Mouse (Mus musculus) CH12.LX (cell line): ENCODE measurements around the gene Fbxw8. TPM values are rescaled to one million over a fixed set of nuclear protein-coding genes. Genes with fewer than 3 reads are reported as not detected.

ENCODE experiments used
- DNase-seq: peaks from one replicate; pipeline ENCODE4 v3.0.0-alpha.2; 2013; ENCODE audit errors: extremely low read depth
- H3K27ac ChIP-seq: 2 replicates; pipeline ENCODE4 v1.5.1; 2012; ENCODE audit warnings: low read depth, mild to moderate bottlenecking, control low read depth, moderate library complexity; ENCODE audit not compliant: insufficient read depth
- H3K27me3 ChIP-seq: replicated peaks from 2 replicates; pipeline ENCODE3; 2012; ENCODE audit warnings: inconsistent platforms
- H3K36me3 ChIP-seq, 2 experiments: replicated peaks in 1 of 2; 2 replicates each; pipeline versions ENCODE3 to v1.6.1; 2012; ENCODE audit warnings: inconsistent platforms in 1 of 2, low read length in 1 of 2, mild to moderate bottlenecking in 1 of 2, mixed read lengths in 1 of 2, moderate library complexity in 1 of 2; ENCODE audit not compliant: control insufficient read depth in 1 of 2, insufficient read depth in 1 of 2
- H3K4me1 ChIP-seq, 2 experiments: 2 replicates each; pipeline ENCODE4 v1.6.1; 2012; ENCODE audit warnings: inconsistent platforms in 1 of 2, moderate library complexity in 1 of 2; ENCODE audit not compliant: insufficient read depth in 2 of 2, control insufficient read depth in 1 of 2
- H3K4me2 ChIP-seq: 2 replicates; pipeline ENCODE4 v1.6.1; 2012; ENCODE audit warnings: low read depth, mild to moderate bottlenecking, control low read depth; ENCODE audit not compliant: poor library complexity, insufficient read depth, severe bottlenecking
- H3K4me3 ChIP-seq, 3 experiments: fragments of 150-350 bp in 1 of 3; sonication (generic) in 1 of 3; replicated peaks in 1 of 3; 2 replicates each; pipeline versions ENCODE3 to v1.5.1; 2011 to 2012; ENCODE audit warnings: low read depth in 2 of 3, low read length in 2 of 3, mild to moderate bottlenecking in 2 of 3, moderate library complexity in 2 of 3, control low read depth in 1 of 3, improper control_type of control experiment in 1 of 3, inconsistent platforms in 1 of 3, mixed read lengths in 1 of 3; ENCODE audit not compliant: poor library complexity in 1 of 3
- H3K79me2 ChIP-seq: replicated peaks from 2 replicates; pipeline ENCODE4 v1.6.1; 2012; ENCODE audit warnings: mild to moderate bottlenecking, moderate library complexity; ENCODE audit not compliant: control insufficient read depth, poor library complexity, insufficient read depth, severe bottlenecking; ENCODE audit errors: extremely low read depth
- H3K9ac ChIP-seq: 2 replicates; pipeline ENCODE4 v1.6.1; 2012; ENCODE audit warnings: low read depth, mild to moderate bottlenecking, control low read depth, moderate library complexity; ENCODE audit not compliant: insufficient read depth
- H3K9me3 ChIP-seq: replicated peaks from 2 replicates; pipeline ENCODE3; 2012; ENCODE audit warnings: low read length, inconsistent platforms, mixed read lengths
- CHD1 ChIP-seq: IDR thresholded peaks from 2 replicates; pipeline ENCODE4 v1.6.1; 2012; ENCODE audit warnings: low read depth, low read length, improper control_type of control experiment, inconsistent platforms
- CHD2 ChIP-seq: IDR thresholded peaks from 2 replicates; pipeline ENCODE4 v1.6.1; 2011; ENCODE audit warnings: low read length, improper control_type of control experiment
- EP300 ChIP-seq: IDR thresholded peaks from 2 replicates; pipeline ENCODE4 v1.6.1; 2011; ENCODE audit warnings: low read length, improper control_type of control experiment
- HCFC1 ChIP-seq: IDR thresholded peaks from 2 replicates; pipeline ENCODE4 v1.6.1; 2012; ENCODE audit warnings: low read depth, mild to moderate bottlenecking, inconsistent platforms, low read length, improper control_type of control experiment
- IRF4 ChIP-seq: IDR thresholded peaks from 2 replicates; pipeline ENCODE4 v1.6.1; 2014; ENCODE audit warnings: low read depth, mild to moderate bottlenecking, inconsistent platforms, low read length, improper control_type of control experiment
- MAFK ChIP-seq: IDR thresholded peaks from 2 replicates; pipeline ENCODE4 v1.6.1; 2011; ENCODE audit warnings: low read length, improper control_type of control experiment; ENCODE audit not compliant: insufficient replicate concordance
- MAX ChIP-seq: IDR thresholded peaks from 2 replicates; pipeline ENCODE4 v1.6.1; 2011; ENCODE audit warnings: low read length, improper control_type of control experiment
- MYC ChIP-seq: IDR thresholded peaks from 2 replicates; pipeline ENCODE4 v1.6.1; 2011; ENCODE audit warnings: low read depth, mild to moderate bottlenecking, improper control_type of control experiment, low read length
- RCOR1 ChIP-seq: conservative IDR thresholded peaks from 2 replicates; pipeline ENCODE4 v1.6.1; 2012; ENCODE audit warnings: low read depth, mild to moderate bottlenecking, inconsistent platforms, low read length, improper control_type of control experiment
- SIN3A ChIP-seq: IDR thresholded peaks from 2 replicates; pipeline ENCODE4 v1.6.1; 2012; ENCODE audit warnings: low read length, improper control_type of control experiment, inconsistent platforms
- SMC3 ChIP-seq: IDR thresholded peaks from 2 replicates; pipeline ENCODE4 v1.6.1; 2011; ENCODE audit warnings: low read depth, low read length, improper control_type of control experiment
- TBP ChIP-seq: conservative IDR thresholded peaks from 2 replicates; pipeline ENCODE4 v1.6.1; 2011; ENCODE audit warnings: low read depth, low read length, improper control_type of control experiment
- TCF12 ChIP-seq: IDR thresholded peaks from 2 replicates; pipeline ENCODE4 v1.6.1; 2014; ENCODE audit warnings: low read depth, mild to moderate bottlenecking, inconsistent platforms, low read length, improper control_type of control experiment
- USF2 ChIP-seq: conservative IDR thresholded peaks from 2 replicates; pipeline ENCODE4 v1.6.1; 2011; ENCODE audit warnings: low read depth, low read length, improper control_type of control experiment
- ZKSCAN1 ChIP-seq: IDR thresholded peaks from 2 replicates; pipeline ENCODE4 v1.6.1; 2012; ENCODE audit warnings: low read depth, inconsistent platforms, low read length, improper control_type of control experiment, borderline replicate concordance
- ZMIZ1 ChIP-seq: IDR thresholded peaks from 2 replicates; pipeline ENCODE4 v1.6.1; 2012; ENCODE audit warnings: low read depth, mild to moderate bottlenecking, inconsistent platforms, low read length, improper control_type of control experiment
- dilution Hi-C: fragments of 300-500 bp; cut with MboI; formaldehyde crosslinking; loops from 2 replicates; pipeline ENCODE4 v1.14.3; 2020; ENCODE audit warnings: low sequenced_read_pairs; ENCODE audit not compliant: extremely low pct_unique_long_range_greater_than_20kb, extremely low pct_ligation_motif_present
- in situ Hi-C: fragments of 300-500 bp; cut with MboI; formaldehyde crosslinking; loops from 3 replicates; pipeline ENCODE4 v1.14.3; 2019; ENCODE audit warnings: low sequenced_read_pairs, low pct_ligation_motif_present, low pct_unique_long_range_greater_than_20kb, mixed read lengths
- polyA plus RNA-seq: library from polyadenylated mRNA; unstranded; fragments of >175 nt; gene quantifications from 2 replicates; pipeline ENCODE4 v1.2.1, GENCODE M21; 2012; ENCODE audit warnings: low read depth; ENCODE audit not compliant: insufficient read length
- total RNA-seq, 2 experiments: library from RNA; depleted of rRNA; stranded (reverse); fragments of 300-350 nt in 1 of 2; fragments of >200 nt in 1 of 2; gene quantifications; 2 replicates each; pipeline ENCODE4 v1.2.3; 2012 to 2014

Fbxw8 gene
- total and polyA plus RNA-seq, 3 experiments = 41.7 to 50.9 (median 47.3) TPM

GRCm38 (mm10) chr5:118028191-118029034, 126.9 kb downstream of the Fbxw8 start:
- Histone ChIP-seq H3K36me3 (no peaks in the 10 kb centered on the region), H3K9ac (no peak overlapping the region), H3K27me3 (peaks cover 3% of the 10 kb centered on the region), H3K4me3 (peak overlapping the region in 2 of 3 experiments; percentile 52 to 60), H3K79me2 (no peaks in the 10 kb centered on the region), H3K4me2 (peak overlapping the region; percentile 62), H3K27ac (no peak overlapping the region), H3K4me1 (peaks cover 9 to 22% of the 10 kb centered on the region in 2 experiments)
- no peak for DNase-seq
- dilution Hi-C loops = no loop called here
- no peak for TF ChIP-seq TBP
- TF ChIP-seq, all 38 proteins: peak for 0
- in situ Hi-C loops = no loop called here
- peaks cover 20% of the 10 kb centered on the region for H3K9me3 ChIP-seq

GRCm38 (mm10) chr5:118027698-118028190, 127.5 kb downstream of the Fbxw8 start, which contains the start of gene Tesc:
Tesc (plus strand) TSS chr5:118027743.
- Histone ChIP-seq H3K9ac (no peak within 1 kb of the TSS), H3K9me3 (peaks cover 20% of the 10 kb centered on the region), H3K4me2 (peak within 1 kb of the TSS; percentile 62; the same call in 1 of the 2 replicates), H3K4me1 (peaks cover 9 to 20% of the 10 kb centered on the region in 2 experiments), H3K79me2 (no peaks in the 10 kb centered on the region), H3K36me3 (no peaks in the 10 kb centered on the region)
- dilution Hi-C loops (no loop called here), in situ Hi-C loops (no loop called here)
- DNase-seq = no peak
- TF ChIP-seq USF2 (no peak), ZMIZ1 (no peak), RCOR1 (no peak), EP300 (no peak), TCF12 (no peak), SMC3 (no peak), MAX (no peak), SIN3A (no peak)
- TF ChIP-seq, all 38 proteins: peak for 0
- H3K4me3 ChIP-seq = peak within 1 kb of the TSS in 1 of 3 experiments; percentile 52
- no peak within 1 kb of the TSS for H3K27ac ChIP-seq
- peaks cover 3% of the 10 kb centered on the region for H3K27me3 ChIP-seq

- Histone ChIP-seq H3K9ac (no peak overlapping the region), H3K4me3 (no peak overlapping the region), H3K27me3 (peaks cover 3% of the 10 kb centered on the region), H3K9me3 (peaks cover 20% of the 10 kb centered on the region), H3K36me3 (no peaks in the 10 kb centered on the region), H3K4me2 (no peak overlapping the region), H3K79me2 (no peaks in the 10 kb centered on the region), H3K27ac (no peak overlapping the region), H3K4me1 (peaks cover 9 to 20% of the 10 kb centered on the region in 2 experiments)
- DNase-seq = no peak
- in situ Hi-C loops (no loop called here), dilution Hi-C loops (no loop called here)
- TF ChIP-seq IRF4 (no peak), CHD1 (no peak), MYC (no peak), HCFC1 (no peak), CHD2 (no peak), ZKSCAN1 (no peak), MAFK (no peak)
Observed at GRCm38 (mm10) chr5:118027101-118027697, 128.1 kb downstream of the Fbxw8 start.
